Mouse (Mus musculus): ENCODE measurements around the gene Hmox2. TPM values are rescaled to one million over a fixed set of nuclear protein-coding genes. Genes with fewer than 3 reads are reported as not detected.

Hmox2 gene
- polyA plus RNA-seq (2012; rRNA removed) = 14.6 and 16.8 TPM in 2 replicates

DNA sequence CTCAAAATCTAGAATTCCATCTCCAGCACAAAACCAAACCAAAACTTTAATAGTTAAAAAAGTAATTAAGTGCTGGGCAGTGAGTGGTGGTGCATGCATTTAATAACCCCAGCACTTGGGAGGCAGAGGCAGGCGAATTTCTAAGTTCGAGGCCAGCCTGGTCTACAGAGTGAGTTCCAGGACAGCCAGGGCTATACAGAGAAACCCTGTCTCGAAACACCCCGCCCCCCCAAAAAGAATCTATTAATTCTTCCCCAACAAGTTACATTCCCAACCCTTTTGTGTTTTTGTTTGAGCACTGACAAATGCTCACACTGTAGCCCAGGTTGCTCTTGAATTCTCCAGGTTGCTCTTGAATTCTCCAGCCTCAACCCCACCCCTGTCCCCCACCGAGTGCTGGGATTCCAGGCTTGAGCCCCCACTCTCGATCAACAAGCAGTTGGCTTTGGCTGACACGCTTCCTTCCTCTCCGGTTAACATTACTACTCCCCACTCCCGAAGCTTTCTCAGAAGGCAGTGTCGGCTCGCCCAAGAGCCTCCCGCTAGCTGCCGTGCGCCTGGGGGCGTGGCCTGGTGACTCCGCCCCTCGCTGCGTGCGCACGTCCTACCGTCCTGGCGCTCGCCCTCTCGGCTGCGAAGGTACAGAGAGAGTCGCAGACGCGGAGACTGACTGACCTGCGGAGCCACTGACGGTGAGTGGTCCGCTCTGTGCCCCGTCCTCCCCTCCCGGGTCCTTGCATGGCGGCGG, at the start of gene Hmox2:
Gene Hmox2, plus strand, starts transcription at position 582 of the 748 bp plus-strand sequence.

DNA sequence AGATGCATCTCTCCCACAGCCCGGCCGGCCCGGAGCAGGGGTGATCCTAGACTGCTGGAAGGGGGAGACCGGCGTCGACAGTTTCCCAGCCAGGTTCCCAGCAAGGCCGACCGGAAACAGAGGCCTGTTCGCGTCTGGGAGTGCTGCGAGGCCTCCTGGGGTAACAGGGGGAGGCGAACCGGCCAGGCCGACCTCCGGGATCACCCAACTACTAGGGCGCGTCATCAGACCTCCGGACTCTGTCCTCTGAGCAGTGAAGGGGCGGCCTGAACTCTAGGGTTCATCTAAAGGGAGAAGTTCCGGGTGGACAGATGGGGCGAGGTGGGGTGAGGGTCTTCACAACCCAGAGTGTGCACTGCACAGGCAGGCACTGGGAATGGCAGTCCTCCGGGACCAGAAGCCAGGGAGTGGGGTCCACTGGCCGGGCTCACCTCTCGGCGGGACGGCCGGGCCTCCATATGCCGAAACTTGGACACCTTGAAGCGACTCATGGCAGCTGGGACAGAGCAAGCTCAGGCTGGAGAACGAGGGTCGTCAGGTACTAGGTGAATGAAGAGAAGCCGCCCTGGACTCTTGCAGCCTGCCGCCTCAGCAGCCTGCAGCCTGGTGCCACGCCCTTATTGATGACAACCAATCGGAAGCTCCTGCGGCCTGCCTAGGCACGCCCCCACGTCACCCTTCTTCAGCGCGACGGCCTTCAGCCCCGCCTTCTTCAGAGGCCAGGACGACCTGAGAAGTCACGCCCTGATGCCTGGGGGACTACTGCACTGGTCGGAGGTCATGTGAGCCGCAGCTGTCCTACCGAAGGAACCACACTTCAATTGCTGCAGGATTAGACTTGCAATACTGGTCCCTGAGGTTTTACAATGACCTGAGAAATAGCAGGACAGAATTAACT, 46.8 kb upstream of the Hmox2 start, which contains the start of gene Coro7:
Gene Coro7, minus strand, starts transcription at position 657 of the 898 bp plus-strand sequence.

DNA sequence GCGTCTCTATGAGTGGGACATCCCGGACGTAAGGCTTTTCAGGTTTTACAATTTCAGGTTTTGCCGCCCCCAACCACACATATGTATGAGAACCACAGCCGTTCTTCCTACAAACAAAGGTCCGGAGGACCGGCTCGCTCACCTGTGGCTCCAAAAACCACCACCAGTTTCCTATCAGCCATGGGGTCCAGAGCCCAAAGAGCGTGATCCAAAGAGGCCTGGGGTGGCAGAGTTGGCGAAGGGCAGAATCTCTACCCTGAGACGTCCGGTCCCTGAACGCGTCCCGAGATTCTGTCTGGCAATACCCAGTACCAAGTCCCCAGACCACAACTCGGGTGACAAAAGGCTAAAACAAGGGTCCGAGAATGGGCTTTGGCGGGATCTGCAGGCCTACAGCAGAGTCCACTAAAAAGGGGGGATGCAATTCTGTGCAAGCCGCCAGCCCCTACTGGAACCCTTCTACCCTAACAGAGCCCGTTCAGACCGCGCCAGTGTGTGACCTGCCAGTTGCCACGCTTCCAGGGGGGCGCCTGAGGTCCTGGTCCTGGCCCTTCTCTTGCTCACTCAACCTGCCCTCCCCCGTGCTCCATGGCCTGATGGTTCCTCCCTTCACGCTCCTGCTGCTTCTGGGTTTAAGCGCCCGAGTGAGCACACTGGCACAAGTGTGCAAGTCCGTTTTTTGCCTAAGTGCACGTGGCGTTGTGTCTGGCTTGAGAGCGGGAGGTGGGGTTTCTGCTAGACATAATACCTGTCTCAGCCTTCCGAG, 7.2 kb upstream of the Hmox2 start, which contains the start of gene Nmral1:
Gene Nmral1, minus strand, starts transcription at position 604 of the 766 bp plus-strand sequence.

DNA sequence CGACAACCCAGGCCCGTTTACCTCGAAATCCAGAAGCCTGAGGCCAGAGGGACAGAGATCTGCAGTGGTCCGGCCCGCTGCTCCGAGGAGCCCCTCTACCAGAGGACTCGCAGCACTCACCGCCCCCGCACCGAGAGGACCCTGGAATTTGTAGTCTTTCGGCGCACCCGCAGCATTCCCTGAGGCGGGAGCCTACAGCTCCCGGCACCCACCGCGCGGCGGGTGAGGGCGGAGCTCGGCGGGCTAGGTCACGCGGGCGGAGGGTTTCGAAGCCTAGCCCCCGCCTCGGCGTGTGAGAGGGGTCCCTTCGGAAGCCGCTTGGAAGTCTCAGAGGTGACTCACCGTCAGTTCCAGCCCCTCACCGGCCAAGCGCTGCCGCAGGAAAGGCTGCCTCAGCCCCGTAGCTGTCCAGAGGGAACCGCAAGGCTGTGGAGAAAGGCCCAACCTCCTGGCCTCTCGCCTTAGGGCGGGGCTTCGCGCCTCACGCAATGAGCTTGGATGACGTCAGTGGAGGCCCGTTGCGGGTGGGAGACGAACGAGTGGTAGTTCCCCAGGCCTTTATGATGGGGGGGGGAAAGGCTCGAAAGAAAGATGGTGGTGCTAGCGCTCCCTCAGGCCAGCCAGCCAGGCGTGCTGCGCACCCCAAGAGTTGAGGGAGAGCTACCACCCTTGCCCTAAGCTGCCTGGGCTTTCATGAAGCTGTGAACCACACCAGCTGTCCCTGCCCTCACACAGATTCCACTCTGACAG, 63.8 kb downstream of the Hmox2 start, which contains the start of gene Cdip1:
Gene Cdip1, minus strand, starts transcription at position 483 of the 750 bp plus-strand sequence.

Other genes with a start within 250 kb of the Hmox2 start
- 0.80 and 1.2 TPM in 2 replicates for gene Srl, start 184.5 kb upstream of the Hmox2 start, polyA plus RNA-seq (2012; rRNA removed)
- gene Tfap4, start 166.5 kb upstream of the Hmox2 start, polyA plus RNA-seq (2012; rRNA removed) = 2.3 and 3.2 TPM in 2 replicates
- gene Glis2, start 131.6 kb upstream of the Hmox2 start, polyA plus RNA-seq (2012; rRNA removed) = 9.9 and 10.0 TPM in 2 replicates
- 9.5 and 13.0 TPM in 2 replicates for gene Pam16, start 101.4 kb upstream of the Hmox2 start, polyA plus RNA-seq (2012; rRNA removed)
- 17.9 and 28.0 TPM in 2 replicates for gene Vasn, start 86.4 kb upstream of the Hmox2 start, polyA plus RNA-seq (2012; rRNA removed)
- 8.5 and 9.2 TPM in 2 replicates for gene Dnaja3, start 86.4 kb upstream of the Hmox2 start, polyA plus RNA-seq (2012; rRNA removed)
- gene Coro7, start 46.6 kb upstream of the Hmox2 start, polyA plus RNA-seq (2012; rRNA removed) = 21.3 and 22.7 TPM in 2 replicates
- gene Nmral1, start 7.0 kb upstream of the Hmox2 start, polyA plus RNA-seq (2012; rRNA removed) = 1.1 and 1.6 TPM in 2 replicates
- 39.6 and 41.2 TPM in 2 replicates for gene Cdip1, start 63.9 kb downstream of the Hmox2 start, polyA plus RNA-seq (2012; rRNA removed)
- gene 4930562C15Rik, start 109.1 kb downstream of the Hmox2 start, polyA plus RNA-seq (2012; rRNA removed) = not detected in 2 replicates
- 36.6 and 37.8 TPM in 2 replicates for gene Ubald1, start 154.0 kb downstream of the Hmox2 start, polyA plus RNA-seq (2012; rRNA removed)
- 68.1 and 79.7 TPM in 2 replicates for gene Mgrn1, start 159.9 kb downstream of the Hmox2 start, polyA plus RNA-seq (2012; rRNA removed)
- gene Nudt16l1, start 212.4 kb downstream of the Hmox2 start, polyA plus RNA-seq (2012; rRNA removed) = 36.3 and 38.6 TPM in 2 replicates
- gene Anks3, start 237.8 kb downstream of the Hmox2 start, polyA plus RNA-seq (2012; rRNA removed) = 15.6 and 17.1 TPM in 2 replicates

Data from stomach, adult 2 months (tissue).